Mouse (Mus musculus) liver, embryonic 14 days (tissue): ENCODE measurements around the gene 1700049E17Rik1. TPM values are rescaled to one million over a fixed set of nuclear protein-coding genes. Genes with fewer than 3 reads are reported as not detected.

Source experiments
- polyA plus RNA-seq: library from polyadenylated mRNA; depleted of rRNA; stranded (reverse); fragments of >200 nt; gene quantifications from 2 replicates; pipeline ENCODE4 v1.2.3, GENCODE M21; 2012; rRNA removed

The 1700049E17Rik1 gene
- not detected in 2 replicates for polyA plus RNA-seq

GRCm38 (mm10) chr14:41924649-41925048 lies at the start of gene 1700049E17Rik1:
TSS of gene 1700049E17Rik1 (plus strand) at chr14:41924949.

GRCm38 (mm10) chr14:41907190-41907589 lies 17.6 kb upstream of the 1700049E17Rik1 start, which contains the start of gene Gm7980:
TSS of gene Gm7980 (minus strand) at chr14:41907290.

DNA sequence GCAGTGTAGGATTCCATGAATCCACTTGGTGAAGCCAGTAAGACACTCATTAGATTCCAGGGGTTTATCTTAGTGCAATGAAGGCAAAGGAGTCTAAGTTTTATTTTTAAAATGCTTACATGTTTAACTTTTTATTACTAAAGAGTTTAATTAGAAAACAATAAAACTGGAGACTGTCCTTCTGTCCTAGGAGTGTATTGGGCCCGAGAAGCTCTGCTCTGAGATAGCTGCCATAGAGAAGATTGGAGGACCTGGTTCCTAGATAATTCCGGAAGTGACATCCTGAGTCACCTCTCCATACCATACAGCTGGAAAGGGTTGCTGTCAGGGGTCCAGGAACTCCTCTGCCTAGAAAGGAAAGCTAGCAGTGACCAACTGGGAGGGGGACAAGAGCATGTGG lies 18.9 kb downstream of the 1700049E17Rik1 start, which contains the start of gene 1700024B05Rik:
Gene 1700024B05Rik, plus strand, starts transcription at position 301 of the 400 bp plus-strand sequence.

GRCm38 (mm10) chr14:41967827-41968226 lies 43.1 kb downstream of the 1700049E17Rik1 start, which contains the start of gene Gm6401:
TSS of gene Gm6401 (minus strand) at chr14:41967927.

Other genes starting within 250 kb of the 1700049E17Rik1 start
- gene Gm8068, start 223.1 kb upstream of the 1700049E17Rik1 start, polyA plus RNA-seq, result not detected in 2 replicates
- gene Gm7929, start 174.3 kb upstream of the 1700049E17Rik1 start, polyA plus RNA-seq, result not detected in 2 replicates
- not detected in 2 replicates for gene Gm47189, start 152.5 kb upstream of the 1700049E17Rik1 start, polyA plus RNA-seq
- gene Gm7980, start 17.7 kb upstream of the 1700049E17Rik1 start, polyA plus RNA-seq, result not detected in 2 replicates
- not detected in 2 replicates for gene 1700024B05Rik, start 19.0 kb downstream of the 1700049E17Rik1 start, polyA plus RNA-seq
- gene Gm6401, start 43.0 kb downstream of the 1700049E17Rik1 start, polyA plus RNA-seq, result not detected in 2 replicates
- gene Gm3543, start 58.4 kb downstream of the 1700049E17Rik1 start, polyA plus RNA-seq, result not detected in 2 replicates
- not detected in 2 replicates for gene Gm7951, start 192.4 kb downstream of the 1700049E17Rik1 start, polyA plus RNA-seq
- gene Gm17027, start 237.7 kb downstream of the 1700049E17Rik1 start, polyA plus RNA-seq, result not detected in 2 replicates